Mouse (Mus musculus): Measurements from ENCODE around the gene Celf3.

DNA sequence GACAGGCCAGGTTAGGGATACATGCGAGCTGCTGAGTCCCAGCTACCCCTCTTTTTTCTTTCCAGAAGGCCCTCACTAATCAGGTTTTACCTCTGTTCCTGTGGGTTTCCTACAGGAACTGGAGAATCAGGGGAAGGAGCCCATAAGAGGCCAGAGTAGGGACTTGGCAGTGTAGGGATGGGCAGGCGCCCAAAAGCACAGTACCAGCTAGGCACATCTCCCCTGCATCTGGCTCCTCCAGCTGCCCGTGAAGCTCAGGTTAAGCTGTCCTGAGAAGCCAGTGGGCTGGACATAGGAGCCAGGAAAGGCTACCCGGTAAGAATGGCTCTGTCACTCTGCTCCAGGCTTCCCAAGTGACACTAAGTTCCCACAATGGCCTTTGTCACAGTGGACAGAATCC lies 3.3 kb downstream of the Celf3 start:
- no peak for TF ChIP-seq CTCF (IDR thresholded peaks at IDR 0.05; ENCODE audit: low read depth, low read length)
- TF ChIP-seq POLR2A (IDR thresholded peaks at IDR 0.05; ENCODE audit: borderline replicate concordance, low read depth, low read length) = no peak

Data from bone marrow macrophage, adult 2 months (primary cell).